Mouse (Mus musculus) hematopoietic stem cell, adult 5-6 weeks (primary cell): Measurements from ENCODE around the gene Phf20. TPM values are rescaled to one million over a fixed set of nuclear protein-coding genes. Genes with fewer than 3 reads are reported as not detected.

Experiments
- ATAC-seq, 2 experiments: fragments of 125-278 bp in 1 of 2; replicated peaks in 1 of 2; 2 replicates each; pipeline ENCODE4 v1.8.0; 2016 to 2017; ENCODE audit warnings: inconsistent platforms in 2 of 2, mild to moderate bottlenecking in 2 of 2, moderate number of reproducible peaks in 2 of 2, low read depth in 1 of 2, moderate TSS enrichment in 1 of 2; ENCODE audit not compliant: low FRiP score in 2 of 2, poor library complexity in 2 of 2, severe bottlenecking in 2 of 2, insufficient read depth in 1 of 2, low TSS enrichment in 1 of 2
- total RNA-seq: library from RNA; stranded (forward); fragments of 172-1452, 232-1000 nt; gene quantifications from 2 replicates; pipeline ENCODE4 v1.2.3, GENCODE M21; 2017

Phf20 gene
- total RNA-seq, 1 experiment from 2014 or later: 111 TPM

DNA sequence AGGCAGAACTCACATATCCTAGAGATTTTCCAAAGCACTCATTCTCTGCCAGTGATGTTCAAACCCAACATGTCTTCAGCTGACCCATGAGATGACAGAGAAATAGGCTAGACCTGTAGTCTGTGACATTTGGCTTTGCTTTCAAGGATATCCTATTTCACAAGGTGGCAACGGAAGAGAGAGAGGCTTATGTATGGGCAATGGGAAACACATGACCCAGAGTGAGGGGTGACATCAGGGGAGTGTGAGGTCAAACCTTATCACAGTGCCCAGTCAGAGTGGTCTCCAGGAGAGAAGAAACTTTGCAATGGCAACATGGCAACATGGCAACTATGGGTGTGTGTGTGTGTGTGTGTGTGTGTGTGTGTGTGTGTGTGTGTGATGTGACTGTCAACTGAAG, 134.4 kb downstream of the Phf20 start:
- no peak; a peak in 1 of 4 replicates for ATAC-seq

DNA sequence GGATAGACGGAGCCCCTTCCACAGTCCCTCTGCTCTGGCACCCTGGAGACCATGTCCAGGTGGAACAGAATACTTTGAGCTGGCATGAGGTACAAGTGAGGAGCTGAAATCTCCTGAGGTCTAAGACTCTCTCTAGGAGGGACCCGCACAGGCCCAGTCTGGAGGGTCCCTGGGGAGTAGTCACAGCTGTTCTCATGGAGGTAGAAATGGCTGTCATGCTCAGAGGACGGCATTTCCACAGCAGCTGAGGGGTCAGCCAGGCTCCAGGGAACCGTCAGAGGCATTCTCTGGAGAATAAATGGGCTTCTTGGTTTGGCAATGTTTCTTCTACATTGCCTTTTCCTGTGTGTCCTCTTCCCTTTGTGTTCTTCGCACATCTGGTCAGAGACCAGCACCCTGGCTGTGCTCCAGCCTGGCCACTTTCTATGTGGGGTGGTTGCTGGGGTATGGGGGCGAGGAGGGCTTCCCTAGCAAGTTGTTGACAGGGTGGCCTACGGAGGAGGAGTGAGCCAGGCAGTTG, 135.2 kb downstream of the Phf20 start:
- no peak for ATAC-seq

DNA sequence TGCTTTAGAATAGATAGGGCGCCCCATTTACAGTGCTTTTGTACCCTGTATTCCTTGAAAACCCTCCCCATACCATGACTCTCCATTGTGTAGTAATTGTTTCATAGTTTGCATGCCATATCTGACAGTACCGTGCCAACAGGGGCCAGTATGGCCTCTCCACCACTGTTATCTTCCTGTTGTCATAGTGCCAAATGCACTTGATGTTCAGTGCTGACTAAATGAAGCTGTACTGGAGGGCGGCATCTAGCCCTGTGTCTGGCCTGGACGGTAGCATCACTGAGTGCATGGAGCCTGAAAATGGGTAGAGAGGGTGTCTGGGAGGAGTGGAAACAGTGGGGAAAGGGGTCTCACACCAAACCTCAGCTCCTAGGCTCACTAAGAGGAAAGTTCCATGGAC, 143.8 kb downstream of the Phf20 start:
- ATAC-seq: no peak

DNA sequence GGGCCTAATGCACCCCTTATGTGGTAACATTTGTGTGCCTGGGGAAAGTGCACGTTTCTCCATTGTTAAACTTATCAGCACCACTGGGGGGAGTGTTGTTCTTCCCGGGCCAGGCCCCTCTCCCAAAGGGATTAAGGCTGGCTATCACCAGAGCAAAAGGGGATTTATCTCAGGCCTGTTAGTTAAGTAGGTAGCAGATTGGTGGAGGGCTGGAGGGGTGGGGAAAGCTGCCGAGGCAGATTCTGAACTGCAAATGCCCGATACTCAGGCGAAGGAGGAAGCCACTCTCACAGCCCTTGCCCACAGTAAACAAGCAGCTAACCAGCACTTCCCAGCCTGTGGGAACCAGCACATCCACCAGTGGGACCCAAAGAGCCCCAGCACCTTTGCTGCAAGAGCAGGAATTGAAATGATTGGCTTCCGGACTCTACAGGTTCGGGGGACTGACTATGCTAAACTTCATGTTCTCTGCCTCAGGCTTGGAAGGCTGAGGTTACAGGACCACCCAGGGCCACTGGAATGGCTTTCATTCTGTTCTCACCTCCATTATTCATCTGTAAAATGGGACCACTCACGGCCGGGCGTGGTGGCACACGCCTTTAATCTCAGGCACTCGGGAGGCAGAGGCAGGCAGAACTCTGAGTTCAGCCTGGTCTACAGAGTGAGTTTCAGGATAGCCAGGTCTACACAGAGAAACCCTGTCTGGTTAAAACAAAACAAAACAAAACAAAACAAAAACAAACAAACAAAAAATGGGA, 148.7 kb downstream of the Phf20 start:
- ATAC-seq: peak; percentile 62 to 65

DNA sequence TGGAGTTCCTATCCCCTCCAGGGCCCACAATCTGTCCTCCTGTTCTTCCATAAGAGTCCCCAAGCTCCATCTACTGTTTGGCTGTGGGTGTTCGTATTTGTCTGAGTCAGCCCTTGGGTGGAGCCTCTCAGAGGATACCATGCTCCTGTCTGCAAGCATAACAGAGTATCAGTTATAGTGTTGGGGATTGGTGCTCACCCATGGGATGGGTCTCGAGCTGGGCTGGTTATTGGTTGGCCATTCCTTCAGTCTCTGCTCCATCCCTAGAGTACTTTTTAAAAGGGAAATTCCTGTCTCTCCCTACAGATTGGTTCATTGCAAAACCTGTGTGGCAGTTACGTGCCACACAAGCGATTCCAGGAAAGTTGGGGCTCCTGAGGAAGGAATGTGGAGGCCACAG, 152.5 kb downstream of the Phf20 start:
- no peak for ATAC-seq

DNA sequence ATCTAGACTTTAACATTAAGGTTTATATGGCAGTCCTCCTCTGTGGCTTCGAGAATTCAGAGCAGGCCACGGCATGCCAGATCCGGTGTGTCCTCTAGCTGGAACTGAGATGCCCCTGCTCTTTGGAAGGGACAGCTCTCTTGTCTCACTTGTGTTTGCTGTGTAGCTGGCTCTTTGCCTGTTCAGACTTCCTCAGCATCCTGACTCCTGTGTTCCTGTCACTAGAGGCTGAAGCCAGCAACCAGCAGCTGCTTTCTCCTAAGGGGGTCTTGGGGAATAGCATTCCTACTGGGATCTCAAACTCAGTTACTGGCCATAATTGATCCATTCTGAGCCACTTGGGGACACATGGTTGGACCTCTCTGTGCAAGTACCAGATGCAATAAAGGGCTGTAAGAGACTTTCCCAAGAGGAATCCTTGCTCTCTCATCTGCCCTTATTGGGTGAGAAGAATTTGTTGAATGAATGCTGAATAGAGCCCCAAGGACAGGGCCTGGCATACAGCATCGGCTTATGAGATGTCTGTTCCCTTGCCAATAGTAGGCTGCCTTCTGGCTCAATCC, 153.1 kb downstream of the Phf20 start:
- no peak for ATAC-seq

DNA sequence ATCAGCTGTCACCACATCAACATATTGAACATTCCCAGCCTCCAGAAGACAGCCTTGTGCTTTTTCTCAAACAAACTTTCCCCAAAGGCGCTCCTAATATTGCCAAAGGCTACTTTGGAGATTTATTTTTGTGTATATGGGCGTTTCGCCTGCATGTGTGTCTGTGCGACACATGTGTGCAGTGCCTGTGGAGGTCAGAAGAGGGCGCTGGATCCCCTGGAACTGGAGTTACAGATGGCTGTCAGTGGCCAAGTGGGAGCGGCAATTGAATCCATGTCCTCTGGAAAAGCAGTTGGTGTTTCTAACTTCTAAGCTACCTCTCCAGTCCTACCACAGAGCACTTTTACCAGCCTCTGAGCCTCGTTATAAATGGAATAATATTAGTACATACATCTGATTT, 155.0 kb downstream of the Phf20 start:
- ATAC-seq: no peak

DNA sequence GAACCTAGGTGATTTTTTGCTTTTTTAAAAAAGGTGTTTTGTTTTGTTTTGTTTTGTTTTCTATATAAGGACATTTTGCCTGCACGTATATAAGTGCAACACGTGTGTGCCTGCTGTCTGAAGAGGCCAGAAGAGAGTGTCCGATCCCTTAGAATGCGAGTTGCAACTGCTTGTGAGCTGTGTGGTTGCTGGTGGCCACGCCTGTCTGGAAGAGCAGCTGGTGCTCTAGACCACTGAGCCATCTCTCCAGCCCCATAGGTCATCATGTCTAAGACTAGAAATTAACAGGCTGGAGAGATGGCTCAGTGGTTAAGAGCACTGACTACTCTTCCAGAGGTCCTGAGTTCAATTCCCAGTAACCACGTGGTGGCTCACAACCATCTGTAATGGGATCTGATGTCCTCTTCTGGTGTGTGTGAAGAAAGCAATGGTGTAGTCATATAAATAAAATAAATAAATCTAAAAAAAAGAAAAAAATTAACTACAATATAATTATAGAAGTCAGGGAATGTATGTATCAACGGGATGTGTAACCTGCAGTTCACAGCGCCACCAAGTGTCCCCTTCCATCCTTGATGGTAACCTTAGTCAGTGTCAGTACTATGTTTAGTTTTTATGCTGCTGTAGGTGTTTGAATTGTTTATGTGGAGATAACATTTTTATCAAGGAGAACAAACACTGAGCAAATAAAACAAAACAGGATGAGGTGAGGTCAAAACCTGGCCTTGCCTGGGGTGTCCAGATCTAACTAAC, 156.3 kb downstream of the Phf20 start:
- no peak for ATAC-seq

DNA sequence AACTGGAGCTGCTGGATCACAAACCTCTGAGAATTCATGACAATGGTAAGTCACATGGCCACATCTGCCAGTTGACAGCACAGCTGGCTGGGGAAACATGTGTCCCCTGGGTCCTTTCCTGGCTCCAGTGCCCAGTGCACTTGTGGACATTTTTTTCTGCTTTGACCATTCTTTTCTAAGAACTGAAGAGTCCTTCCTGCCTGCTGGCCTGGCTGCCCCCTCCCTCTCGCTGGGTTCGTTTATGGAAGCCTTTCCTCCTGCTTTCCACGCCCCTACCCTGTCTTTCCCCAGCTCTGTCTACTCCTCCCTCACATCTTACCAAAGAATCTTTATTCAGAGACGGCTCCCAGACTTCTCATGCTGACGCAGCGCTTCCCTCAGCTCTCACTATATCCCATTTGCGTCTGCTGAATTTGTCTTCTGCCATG, 157.0 kb downstream of the Phf20 start:
- no peak for ATAC-seq

DNA sequence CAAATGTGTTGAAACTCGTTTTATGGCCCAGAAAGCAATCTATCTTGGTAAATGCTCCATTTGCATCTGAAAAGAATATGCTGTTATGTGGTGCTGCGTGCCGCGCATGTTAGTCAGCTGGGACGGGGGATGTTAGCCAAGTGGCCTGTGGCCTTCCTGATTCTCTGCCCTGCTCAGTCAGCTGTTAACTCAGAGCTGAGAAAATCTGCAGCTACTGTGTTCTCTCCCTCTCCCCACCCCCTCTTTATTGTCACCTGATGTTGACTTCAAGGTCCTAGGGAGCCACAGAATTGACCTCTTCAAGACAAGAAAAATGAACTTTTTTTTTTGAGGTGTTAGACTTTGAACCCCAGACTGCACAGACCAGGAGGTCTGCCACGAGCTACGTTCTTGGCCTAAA, 159.8 kb downstream of the Phf20 start:
- no peak for ATAC-seq

Other genes with a start within 250 kb of the Phf20 start
- 30.9 and 66.9 TPM in 2 replicates for gene Cep250, start 240.0 kb upstream of the Phf20 start, total RNA-seq
- 0.69 and 1.4 TPM in 2 replicates for gene 6430550D23Rik, start 188.5 kb upstream of the Phf20 start, total RNA-seq
- gene Ergic3, start 188.4 kb upstream of the Phf20 start, total RNA-seq: 84.0 and 97.9 TPM in 2 replicates
- not detected in 2 replicates for gene Fer1l4, start 143.5 kb upstream of the Phf20 start, total RNA-seq
- 2.2 and 3.9 TPM in 2 replicates for gene Spag4, start 131.3 kb upstream of the Phf20 start, total RNA-seq
- gene Cpne1, start 84.5 kb upstream of the Phf20 start, total RNA-seq: 19.0 and 19.3 TPM in 2 replicates
- gene Rbm12, start 84.5 kb upstream of the Phf20 start, total RNA-seq: 30.1 and 79.7 TPM in 2 replicates
- 44.1 and 94.3 TPM in 2 replicates for gene Gm28036, start 69.4 kb upstream of the Phf20 start, total RNA-seq
- gene Romo1, start 52.4 kb upstream of the Phf20 start, total RNA-seq: 10.6 and 18.3 TPM in 2 replicates
- 32.7 and 37.4 TPM in 2 replicates for gene Nfs1, start 52.3 kb upstream of the Phf20 start, total RNA-seq
- gene Rbm39, start 16.2 kb upstream of the Phf20 start, total RNA-seq: 988 and 1,114 TPM in 2 replicates
- gene Cnbd2, start 115.8 kb downstream of the Phf20 start, total RNA-seq: 3.8 and 10.5 TPM in 2 replicates
- 20.2 and 27.3 TPM in 2 replicates for gene Scand1, start 116.2 kb downstream of the Phf20 start, total RNA-seq
- 2.3 and 5.4 TPM in 2 replicates for gene Epb41l1, start 224.4 kb downstream of the Phf20 start, total RNA-seq